Mouse (Mus musculus) myocyte (in vitro differentiated cells): Measurements from ENCODE around the gene Tmem201. TPM values are rescaled to one million over a fixed set of nuclear protein-coding genes. Genes with fewer than 3 reads are reported as not detected.
A peak's percentile ranks its signal among the peaks of the same experiment; 100 is the strongest.
"Not testable (repeated sequence)": the region's sequence is repeated elsewhere in the genome, so short reads cannot be mapped to it uniquely, and the experiment has no call there.

ENCODE experiments used
- H3K27me3 ChIP-seq: one replicate; pipeline ENCODE4 v1.6.1; 2011; ENCODE audit not compliant: control insufficient read depth, insufficient read depth, insufficient read length
- H3K36me3 ChIP-seq: one replicate; pipeline ENCODE4 v1.6.1; 2011; ENCODE audit not compliant: control insufficient read depth, insufficient read depth
- H3K4me2 ChIP-seq: one replicate; pipeline ENCODE4 v1.6.1; 2011; ENCODE audit warnings: low read depth, control low read depth
- H3K4me3 ChIP-seq: one replicate; pipeline ENCODE4 v1.5.1; 2011; ENCODE audit warnings: mild to moderate bottlenecking, control low read depth, moderate library complexity
- H3K79me2 ChIP-seq: one replicate; pipeline ENCODE4 v1.6.1; 2011; ENCODE audit not compliant: control insufficient read depth, insufficient read depth
- H3ac ChIP-seq: one replicate; pipeline ENCODE4 v1.6.1; 2011; ENCODE audit not compliant: control insufficient read depth, insufficient read length
- CEBPB ChIP-seq: IDR thresholded peaks from 2 replicates; pipeline ENCODE4 v1.6.1; 2011; ENCODE audit warnings: mild to moderate bottlenecking, moderate library complexity; ENCODE audit not compliant: poor library complexity, insufficient read depth, severe bottlenecking
- E2F4 ChIP-seq: IDR thresholded peaks from one replicate; pipeline ENCODE4 v1.6.1; 2011; ENCODE audit warnings: mild to moderate bottlenecking, control low read depth, moderate library complexity; ENCODE audit not compliant: insufficient read depth
- MAX ChIP-seq: IDR thresholded peaks from one replicate; pipeline ENCODE4 v1.6.1; 2011; ENCODE audit warnings: low read depth, mild to moderate bottlenecking, control low read depth
- MYOD1 ChIP-seq, 3 experiments: IDR thresholded peaks; one replicate each; pipeline ENCODE4 v1.6.1; 2011; ENCODE audit warnings: control low read depth in 2 of 3, low read depth in 2 of 3, mild to moderate bottlenecking in 2 of 3, moderate library complexity in 1 of 3; ENCODE audit not compliant: insufficient read length in 2 of 3, control insufficient read depth in 1 of 3
- MYOG ChIP-seq, 3 experiments: IDR thresholded peaks; one replicate each; pipeline ENCODE4 v1.6.1; 2011; ENCODE audit warnings: control low read depth in 2 of 3, low read depth in 2 of 3, mild to moderate bottlenecking in 2 of 3; ENCODE audit not compliant: insufficient read length in 2 of 3, control insufficient read depth in 1 of 3, insufficient read depth in 1 of 3
- POLR2A ChIP-seq: IDR thresholded peaks from one replicate; pipeline ENCODE4 v1.6.1; 2011; ENCODE audit warnings: low read depth, mild to moderate bottlenecking, control low read depth, moderate library complexity; ENCODE audit not compliant: insufficient read length
- POLR2AphosphoS2 ChIP-seq: IDR thresholded peaks from one replicate; pipeline ENCODE4 v1.6.1; 2011; ENCODE audit warnings: low read depth, control low read depth; ENCODE audit not compliant: insufficient read length
- REST ChIP-seq: IDR thresholded peaks from one replicate; pipeline ENCODE4 v1.6.1; 2011; ENCODE audit warnings: mild to moderate bottlenecking, control low read depth, moderate library complexity; ENCODE audit not compliant: insufficient read depth, insufficient read length
- SRF ChIP-seq: IDR thresholded peaks from one replicate; pipeline ENCODE4 v1.6.1; 2011; ENCODE audit warnings: low read depth; ENCODE audit not compliant: control insufficient read depth, insufficient read length
- TCF12 ChIP-seq: IDR thresholded peaks from one replicate; pipeline ENCODE4 v1.6.1; 2011; ENCODE audit warnings: mild to moderate bottlenecking, control low read depth; ENCODE audit not compliant: poor library complexity, insufficient read depth, severe bottlenecking
- TCF3 ChIP-seq: IDR thresholded peaks from one replicate; pipeline ENCODE4 v1.6.1; 2011; ENCODE audit warnings: low read depth, control low read depth; ENCODE audit not compliant: insufficient read length
- USF1 ChIP-seq: IDR thresholded peaks from one replicate; pipeline ENCODE4 v1.6.1; 2011; ENCODE audit warnings: low read depth, mild to moderate bottlenecking, control low read depth, moderate library complexity
- polyA plus RNA-seq: library from polyadenylated mRNA; unstranded; fragments of >200 nt; fragmentation: generic; extraction: Trizol; gene quantifications from one replicate; pipeline ENCODE4 v1.2.1, GENCODE M21; 2012; ENCODE audit warnings: missing spikeins

Tmem201 gene
- polyA plus RNA-seq, 1 experiment, result 31.1 TPM

- H3K4me3 ChIP-seq, result no peak overlapping the region
- TF ChIP-seq TCF3 (no peak), SRF (no peak), POLR2AphosphoS2 (no peak), MYOD1 (IDR thresholded peaks at IDR 0.05; ENCODE audit: control insufficient read depth in 1 of 3, insufficient read length in 2 of 3, low read depth in 2 of 3) (no peak), POLR2A (no peak), USF1 (no peak), REST (no peak), TCF12 (no peak), MYOG (IDR thresholded peaks at IDR 0.05; ENCODE audit: control insufficient read depth in 1 of 3, insufficient read depth in 1 of 3, insufficient read length in 2 of 3, low read depth in 2 of 3) (no peak), E2F4 (no peak), MAX (no peak), CEBPB (no peak)
Measured at GRCm38 (mm10) chr4:149758423-149758822, 20.6 kb upstream of the Tmem201 start.

GRCm38 (mm10) chr4:149756546-149756945 is 18.7 kb upstream of the Tmem201 start:
- H3ac ChIP-seq, H3K79me2 ChIP-seq, H3K27me3 ChIP-seq, H3K4me2 ChIP-seq, H3K4me3 ChIP-seq: not testable (repeated sequence)
- peaks cover 32% of the 10 kb centered on the region for H3K36me3 ChIP-seq

More at GRCm38 (mm10) chr4:149758423-149758822, 20.6 kb upstream of the Tmem201 start:
- Histone ChIP-seq H3K27me3 (no peaks in the 10 kb centered on the region), H3K79me2 (peaks cover 7% of the 10 kb centered on the region), H3ac (no peak overlapping the region), H3K36me3 (peaks cover 30% of the 10 kb centered on the region), H3K4me2 (no peak overlapping the region)

- Histone ChIP-seq H3K27me3 (no peaks in the 10 kb centered on the region), H3K4me3 (no peak overlapping the region)
Measured at GRCm38 (mm10) chr4:149752836-149753235, 15.0 kb upstream of the Tmem201 start.

GRCm38 (mm10) chr4:149752124-149752799 is 14.4 kb upstream of the Tmem201 start:
- H3K36me3 ChIP-seq, result peaks cover 26% of the 10 kb centered on the region
- H3K4me2 ChIP-seq, result no peak overlapping the region
- no peak overlapping the region for H3ac ChIP-seq
- no peak overlapping the region for H3K4me3 ChIP-seq
- TF ChIP-seq REST (no peak), TCF3 (no peak), E2F4 (no peak), SRF (no peak), TCF12 (no peak), MYOG (IDR thresholded peaks at IDR 0.05; ENCODE audit: control insufficient read depth in 1 of 3, insufficient read depth in 1 of 3, insufficient read length in 2 of 3, low read depth in 2 of 3) (peak in 2 of 3 experiments; percentile 4 to 23), MYOD1 (IDR thresholded peaks at IDR 0.05; ENCODE audit: control insufficient read depth in 1 of 3, insufficient read length in 2 of 3, low read depth in 2 of 3) (peak in 2 of 3 experiments; percentile 51 to 67), POLR2A (no peak)
- no peaks in the 10 kb centered on the region for H3K79me2 ChIP-seq
- H3K27me3 ChIP-seq, result no peaks in the 10 kb centered on the region

More at GRCm38 (mm10) chr4:149752836-149753235, 15.0 kb upstream of the Tmem201 start:
- TF ChIP-seq MYOG (IDR thresholded peaks at IDR 0.05; ENCODE audit: control insufficient read depth in 1 of 3, insufficient read depth in 1 of 3, insufficient read length in 2 of 3, low read depth in 2 of 3) (no peak), TCF3 (no peak), POLR2AphosphoS2 (no peak), USF1 (no peak), CEBPB (no peak), POLR2A (no peak), SRF (no peak), TCF12 (no peak), E2F4 (no peak), MYOD1 (IDR thresholded peaks at IDR 0.05; ENCODE audit: control insufficient read depth in 1 of 3, insufficient read length in 2 of 3, low read depth in 2 of 3) (no peak), MAX (no peak), REST (no peak)
- H3K4me2 ChIP-seq, result no peak overlapping the region
- peaks cover 32% of the 10 kb centered on the region for H3K36me3 ChIP-seq
- no peak overlapping the region for H3ac ChIP-seq
- no peaks in the 10 kb centered on the region for H3K79me2 ChIP-seq

DNA sequence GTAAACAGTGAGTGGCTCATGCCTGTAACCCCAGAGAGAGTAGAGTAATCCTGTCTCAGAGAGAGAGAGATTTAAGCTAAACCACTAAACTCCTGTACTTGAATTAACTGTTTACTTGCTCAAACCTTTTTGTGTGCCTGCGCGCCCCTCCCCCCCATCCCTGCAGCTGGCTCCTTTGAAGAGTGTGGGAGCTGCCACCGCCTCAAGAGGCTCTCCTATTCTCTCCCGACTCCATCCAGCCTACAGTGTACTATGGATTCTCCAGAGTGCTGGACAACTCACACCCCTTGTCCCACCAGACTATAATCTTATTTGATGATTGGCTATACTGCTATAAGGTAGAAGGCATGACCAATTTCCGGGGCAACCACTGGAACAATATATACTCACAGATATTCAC is 12.8 kb upstream of the Tmem201 start:
- no peak overlapping the region for H3K4me2 ChIP-seq
- no peak overlapping the region for H3K4me3 ChIP-seq
- peaks cover 26% of the 10 kb centered on the region for H3K36me3 ChIP-seq
- no peak overlapping the region for H3ac ChIP-seq
- H3K79me2 ChIP-seq, result no peaks in the 10 kb centered on the region
- no peaks in the 10 kb centered on the region for H3K27me3 ChIP-seq
- TF ChIP-seq MYOG (IDR thresholded peaks at IDR 0.05; ENCODE audit: control insufficient read depth in 1 of 3, insufficient read depth in 1 of 3, insufficient read length in 2 of 3, low read depth in 2 of 3), result no peak
- no peak for TF ChIP-seq SRF
- no peak for TF ChIP-seq REST
- no peak for TF ChIP-seq TCF3
- no peak for TF ChIP-seq TCF12
- TF ChIP-seq MYOD1 (IDR thresholded peaks at IDR 0.05; ENCODE audit: control insufficient read depth in 1 of 3, insufficient read length in 2 of 3, low read depth in 2 of 3), result no peak
- no peak for TF ChIP-seq MAX
- no peak for TF ChIP-seq CEBPB
- TF ChIP-seq E2F4, result no peak
- TF ChIP-seq POLR2A, result no peak
- TF ChIP-seq POLR2AphosphoS2, result no peak

DNA sequence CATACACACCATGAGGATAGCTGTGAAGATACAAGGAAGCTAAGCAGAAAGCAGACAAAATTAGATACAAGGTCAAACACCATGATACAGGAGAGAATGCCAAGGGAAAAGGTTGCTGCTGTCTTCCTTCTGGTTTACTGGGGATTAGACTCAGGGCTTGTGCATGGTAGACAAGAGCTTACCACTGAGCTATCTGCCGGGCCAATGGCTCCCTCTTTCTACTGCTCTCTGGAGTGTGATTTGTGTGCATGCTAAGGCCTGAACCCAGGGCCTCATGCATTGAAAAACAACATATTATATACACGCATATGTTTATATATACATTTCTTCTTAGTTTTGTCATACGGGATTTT is 11.8 kb upstream of the Tmem201 start:
- not testable (repeated sequence) for H3K79me2 ChIP-seq, H3ac ChIP-seq, H3K4me3 ChIP-seq, H3K27me3 ChIP-seq, H3K4me2 ChIP-seq
- H3K36me3 ChIP-seq, result peaks cover 26% of the 10 kb centered on the region
